In genomic region chr3:88376644-88377043, GRCm38 (mm10) we compare ENCODE assay signal across 14 mouse cellular contexts. TPM values are rescaled to one million over a fixed set of nuclear protein-coding genes. Genes with fewer than 3 reads are reported as not detected.
DNase-seq lines count a peak whose midpoint lies in the region; ATAC-seq and TF ChIP-seq lines count a peak whose summit lies in the region.
"Not testable (repeated sequence)": the region's sequence is repeated elsewhere in the genome, so short reads cannot be mapped to it uniquely, and the experiment has no call there.
"Had no signal": no experiment of that assay in that cellular context is flagged by ENCODE, and none has a peak within 500 bp of the region (broad histone marks: within the 10 kb centered on the region; RNA-seq: fewer than 3 reads in every experiment).

No protein-coding gene starts in this region.

- H3K27ac ChIP-seq in hindbrain, embryonic 12.5 days = peak overlapping the region; percentile 66
- H3K27ac ChIP-seq in intestine, postnatal 0 days (ENCODE audit: low read depth, low read length); neural tube, embryonic 11.5 days (ENCODE audit: low read depth, low read length); stomach, embryonic 16.5 days (ENCODE audit: low read length): not testable (repeated sequence)
- peak overlapping the region; percentile 15; the same call in 1 of the 2 replicates for H3K27ac ChIP-seq in limb, embryonic 13.5 days
- peak overlapping the region; percentile 65; the same call in 1 of the 2 replicates for H3K27ac ChIP-seq in midbrain, embryonic 10.5 days (replicated peaks)

- H3K4me3 ChIP-seq in hindbrain, embryonic 12.5 days; intestine, postnatal 0 days (ENCODE audit: low read depth, low read length); midbrain, embryonic 10.5 days; neural tube, embryonic 11.5 days (ENCODE audit: low read depth, low read length): not testable (repeated sequence)
- H3K4me3 ChIP-seq in limb, embryonic 13.5 days = peak overlapping the region; percentile 29
- peak overlapping the region; percentile 33 for H3K4me3 ChIP-seq in stomach, embryonic 16.5 days (replicated peaks; ENCODE audit: low read length)

- H3K4me1 ChIP-seq in hindbrain, embryonic 12.5 days; intestine, postnatal 0 days (replicated peaks; ENCODE audit: control insufficient read depth, insufficient read depth, low read length); limb, embryonic 13.5 days; neural tube, embryonic 11.5 days (ENCODE audit: control insufficient read depth, insufficient read depth, low read length); stomach, embryonic 16.5 days (ENCODE audit: control insufficient read depth, insufficient read depth, low read length): not testable (repeated sequence)
- H3K4me1 ChIP-seq in midbrain, embryonic 10.5 days = peaks cover 17% of the 10 kb centered on the region

- DNase-seq in forelimb bud, embryonic 11.5 days (ENCODE audit: low read depth, low spot score) = peak; percentile 24
- not testable (repeated sequence) for DNase-seq in midbrain, embryonic 10.5 days (ENCODE audit: low spot score); neural tube, embryonic 11.5 days (ENCODE audit: low spot score)

- 24% methylated on average over 5 of the region's 7 CpGs for WGBS in hindbrain, embryonic 12.5 days
- 42% methylated on average over 4 of the region's 7 CpGs for WGBS in intestine, postnatal 0 days
- WGBS in limb, embryonic 13.5 days = 23% methylated on average over 7 of the region's 7 CpGs
- WGBS in midbrain, embryonic 10.5 days = 32% methylated on average over 7 of the region's 7 CpGs
- WGBS in neural tube, embryonic 11.5 days = 17% methylated on average over 5 of the region's 7 CpGs
- 22% methylated on average over 6 of the region's 7 CpGs for WGBS in stomach, embryonic 16.5 days

- not testable (repeated sequence) for H3K27me3 ChIP-seq in hindbrain, embryonic 12.5 days; intestine, postnatal 0 days (replicated peaks; ENCODE audit: control insufficient read depth, insufficient read depth, low read length); limb, embryonic 13.5 days; midbrain, embryonic 10.5 days (ENCODE audit: low read depth, poor library complexity, severe bottlenecking); neural tube, embryonic 11.5 days (ENCODE audit: control insufficient read depth, insufficient read depth, low read length); stomach, embryonic 16.5 days (ENCODE audit: control insufficient read depth, insufficient read depth, low read length)

- not testable (repeated sequence) for H3K9me3 ChIP-seq in hindbrain, embryonic 12.5 days (replicated peaks); intestine, postnatal 0 days (ENCODE audit: control insufficient read depth); limb, embryonic 13.5 days; midbrain, embryonic 10.5 days (replicated peaks); neural tube, embryonic 11.5 days (ENCODE audit: control insufficient read depth, low read length); stomach, embryonic 16.5 days (replicated peaks; ENCODE audit: control insufficient read depth, low read length)

- TF ChIP-seq CTCF in intestine, postnatal 0 days (IDR thresholded peaks at IDR 0.05; ENCODE audit: low read depth) = not testable (repeated sequence)

- 0 out of 2 replicates have a peak, but pooled peaks have one; percentile 16 for ATAC-seq in erythroid progenitor cell, adult 5-6 weeks (replicated peaks; ENCODE audit: low FRiP score, poor library complexity, severe bottlenecking)
- peak; percentile 51 for ATAC-seq in hindbrain, embryonic 12.5 days (ENCODE audit: low FRiP score)
- 0 out of 2 replicates have a peak, but pooled peaks have one; percentile 2 for ATAC-seq in intestine, postnatal 0 days
- ATAC-seq in limb, embryonic 13.5 days (ENCODE audit: low FRiP score, low read depth) = peak; percentile 33; the same call in 1 of the 2 replicates
- ATAC-seq in neural tube, embryonic 11.5 days (ENCODE audit: insufficient read depth, low FRiP score, low TSS enrichment) = 0 out of 2 replicates have a peak, but pooled peaks have one; percentile 24
- not testable (repeated sequence) for ATAC-seq in stomach, embryonic 16.5 days (ENCODE audit: insufficient read depth, low FRiP score)

- peak overlapping the region; percentile 37; the same call in 1 of the 2 replicates for H3K4me2 ChIP-seq in hindbrain, embryonic 12.5 days (replicated peaks)
- peak overlapping the region; percentile 44; the same call in 1 of the 2 replicates for H3K4me2 ChIP-seq in intestine, postnatal 0 days (replicated peaks; ENCODE audit: low read depth)
- H3K4me2 ChIP-seq in limb, embryonic 13.5 days (replicated peaks) = peak overlapping the region; percentile 61
- not testable (repeated sequence) for H3K4me2 ChIP-seq in neural tube, embryonic 11.5 days (ENCODE audit: low read depth)
- H3K4me2 ChIP-seq in stomach, embryonic 16.5 days (ENCODE audit: low read depth, low read length) = peak overlapping the region; percentile 56

- H3K36me3 ChIP-seq in hindbrain, embryonic 12.5 days; intestine, postnatal 0 days (ENCODE audit: control insufficient read depth, insufficient read depth); limb, embryonic 13.5 days; midbrain, embryonic 10.5 days; neural tube, embryonic 11.5 days (ENCODE audit: control insufficient read depth, insufficient read depth, low read length); stomach, embryonic 16.5 days (ENCODE audit: control insufficient read depth, insufficient read depth, low read length): not testable (repeated sequence)

- H3K9ac ChIP-seq in hindbrain, embryonic 12.5 days; intestine, postnatal 0 days (ENCODE audit: low read depth, low read length); stomach, embryonic 16.5 days (ENCODE audit: low read length): not testable (repeated sequence)
- peak overlapping the region; percentile 32 for H3K9ac ChIP-seq in limb, embryonic 13.5 days
- peak overlapping the region; percentile 2; the same call in 1 of the 2 replicates for H3K9ac ChIP-seq in neural tube, embryonic 11.5 days (ENCODE audit: low read length)

RNA-seq across cellular contexts. Expression of gene Bglap2, which starts 1.9 kb away (rescaled TPM):
- total RNA-seq in erythroid progenitor cell, adult 5-6 weeks (2015; ENCODE audit: low replicate concordance) = not detected in 2 replicates
- total RNA-seq in erythroid progenitor cell, adult 5-6 weeks (2017; ENCODE audit: low replicate concordance) = 3.9 TPM in 1 of 2 replicates, not detected in the other
- not detected in 2 replicates for polyA plus RNA-seq in hindbrain, embryonic 12.5 days (2016; fragmentation: Nextera tagmentation; extraction: Ambion mirVana)
- not detected in 2 replicates for polyA plus RNA-seq in intestine, postnatal 0 days (2015; fragmentation: Nextera tagmentation; extraction: Ambion mirVana)
- polyA plus RNA-seq in limb, embryonic 13.5 days (2015; fragmentation: Nextera tagmentation; extraction: Ambion mirVana) = not detected in 2 replicates
- polyA plus RNA-seq in midbrain, embryonic 10.5 days (2016; fragmentation: Nextera tagmentation; extraction: Ambion mirVana) = not detected in 2 replicates
- not detected in 2 replicates for polyA plus RNA-seq in neural tube, embryonic 11.5 days (2014; fragmentation: Nextera tagmentation; extraction: Ambion mirVana)
- polyA plus RNA-seq in stomach, embryonic 16.5 days (2015; fragmentation: Nextera tagmentation; extraction: Ambion mirVana) = 4.4 and 12.2 TPM in 2 replicates
- total RNA-seq: ES-E14; heart, adult 2 months; heart, postnatal 4 days; liver, adult 2 months; megakaryocyte-erythroid progenitor cell, adult 5-6 weeks; neutrophil, adult 5-6 weeks had no signal
- polyA plus RNA-seq: liver, adult 2 months had no signal

RNA-seq across cellular contexts. Expression of gene Bglap3, which starts 4.1 kb away (rescaled TPM):
- not detected in 2 replicates for total RNA-seq in erythroid progenitor cell, adult 5-6 weeks (2015; ENCODE audit: low replicate concordance)
- not detected in 2 replicates for total RNA-seq in erythroid progenitor cell, adult 5-6 weeks (2017; ENCODE audit: low replicate concordance)
- polyA plus RNA-seq in hindbrain, embryonic 12.5 days (2016; fragmentation: Nextera tagmentation; extraction: Ambion mirVana) = not detected in 2 replicates
- 72.5 and 81.0 TPM in 2 replicates for polyA plus RNA-seq in intestine, postnatal 0 days (2015; fragmentation: Nextera tagmentation; extraction: Ambion mirVana)
- polyA plus RNA-seq in limb, embryonic 13.5 days (2015; fragmentation: Nextera tagmentation; extraction: Ambion mirVana) = 0.37 TPM in 1 of 2 replicates, not detected in the other
- polyA plus RNA-seq in midbrain, embryonic 10.5 days (2016; fragmentation: Nextera tagmentation; extraction: Ambion mirVana) = 0.27 TPM in 2 replicates
- 0.31 TPM in 1 of 2 replicates, not detected in the other for polyA plus RNA-seq in neural tube, embryonic 11.5 days (2014; fragmentation: Nextera tagmentation; extraction: Ambion mirVana)
- polyA plus RNA-seq in stomach, embryonic 16.5 days (2015; fragmentation: Nextera tagmentation; extraction: Ambion mirVana) = 9.8 and 26.1 TPM in 2 replicates
- total RNA-seq: heart, adult 2 months; heart, postnatal 4 days; megakaryocyte-erythroid progenitor cell, adult 5-6 weeks; neutrophil, adult 5-6 weeks had no signal
- polyA plus RNA-seq: heart, adult 2 months had no signal

RNA-seq across cellular contexts. Expression of gene Bglap, which starts 7.6 kb away (rescaled TPM):
- total RNA-seq in erythroid progenitor cell, adult 5-6 weeks (2015; ENCODE audit: low replicate concordance) = 3.6 TPM in 1 of 2 replicates, not detected in the other
- total RNA-seq in erythroid progenitor cell, adult 5-6 weeks (2017; ENCODE audit: low replicate concordance) = not detected in 2 replicates
- not detected in 2 replicates for polyA plus RNA-seq in hindbrain, embryonic 12.5 days (2016; fragmentation: Nextera tagmentation; extraction: Ambion mirVana)
- polyA plus RNA-seq in intestine, postnatal 0 days (2015; fragmentation: Nextera tagmentation; extraction: Ambion mirVana) = not detected in 2 replicates
- 0.63 TPM in 1 of 2 replicates, not detected in the other for polyA plus RNA-seq in limb, embryonic 13.5 days (2015; fragmentation: Nextera tagmentation; extraction: Ambion mirVana)
- not detected in 2 replicates for polyA plus RNA-seq in midbrain, embryonic 10.5 days (2016; fragmentation: Nextera tagmentation; extraction: Ambion mirVana)
- polyA plus RNA-seq in neural tube, embryonic 11.5 days (2014; fragmentation: Nextera tagmentation; extraction: Ambion mirVana) = not detected in 2 replicates
- polyA plus RNA-seq in stomach, embryonic 16.5 days (2015; fragmentation: Nextera tagmentation; extraction: Ambion mirVana) = not detected in 2 replicates
- total RNA-seq: ES-E14; heart, adult 2 months; heart, postnatal 4 days; liver, adult 2 months; neutrophil, adult 5-6 weeks had no signal
- polyA plus RNA-seq: heart, adult 2 months; liver, adult 2 months had no signal

RNA-seq across cellular contexts. Expression of gene Paqr6, which starts 12.3 kb away (rescaled TPM):
- not detected in 2 replicates for total RNA-seq in erythroid progenitor cell, adult 5-6 weeks (2015; ENCODE audit: low replicate concordance)
- 1.3 TPM in 1 of 2 replicates, not detected in the other for total RNA-seq in erythroid progenitor cell, adult 5-6 weeks (2017; ENCODE audit: low replicate concordance)
- 2.2 and 2.8 TPM in 2 replicates for polyA plus RNA-seq in hindbrain, embryonic 12.5 days (2016; fragmentation: Nextera tagmentation; extraction: Ambion mirVana)
- 2.3 and 3.3 TPM in 2 replicates for polyA plus RNA-seq in intestine, postnatal 0 days (2015; fragmentation: Nextera tagmentation; extraction: Ambion mirVana)
- polyA plus RNA-seq in limb, embryonic 13.5 days (2015; fragmentation: Nextera tagmentation; extraction: Ambion mirVana) = 7.6 and 8.7 TPM in 2 replicates
- polyA plus RNA-seq in midbrain, embryonic 10.5 days (2016; fragmentation: Nextera tagmentation; extraction: Ambion mirVana) = 0.65 TPM in 2 replicates
- polyA plus RNA-seq in neural tube, embryonic 11.5 days (2014; fragmentation: Nextera tagmentation; extraction: Ambion mirVana) = 1.1 and 1.2 TPM in 2 replicates
- polyA plus RNA-seq in stomach, embryonic 16.5 days (2015; fragmentation: Nextera tagmentation; extraction: Ambion mirVana) = 19.9 and 24.9 TPM in 2 replicates
- total RNA-seq: liver, adult 2 months; megakaryocyte-erythroid progenitor cell, adult 5-6 weeks; neutrophil, adult 5-6 weeks had no signal

RNA-seq across cellular contexts. Expression of gene Pmf1, which starts 33.5 kb away (rescaled TPM):
- 182 and 196 TPM in 2 replicates for total RNA-seq in erythroid progenitor cell, adult 5-6 weeks (2015; ENCODE audit: low replicate concordance)
- total RNA-seq in erythroid progenitor cell, adult 5-6 weeks (2017; ENCODE audit: low replicate concordance) = 100 and 121 TPM in 2 replicates
- 73.3 and 82.3 TPM in 2 replicates for polyA plus RNA-seq in hindbrain, embryonic 12.5 days (2016; fragmentation: Nextera tagmentation; extraction: Ambion mirVana)
- 61.2 and 62.5 TPM in 2 replicates for polyA plus RNA-seq in intestine, postnatal 0 days (2015; fragmentation: Nextera tagmentation; extraction: Ambion mirVana)
- 125 and 127 TPM in 2 replicates for polyA plus RNA-seq in limb, embryonic 13.5 days (2015; fragmentation: Nextera tagmentation; extraction: Ambion mirVana)
- polyA plus RNA-seq in midbrain, embryonic 10.5 days (2016; fragmentation: Nextera tagmentation; extraction: Ambion mirVana) = 162 and 174 TPM in 2 replicates
- 118 and 124 TPM in 2 replicates for polyA plus RNA-seq in neural tube, embryonic 11.5 days (2014; fragmentation: Nextera tagmentation; extraction: Ambion mirVana)
- polyA plus RNA-seq in stomach, embryonic 16.5 days (2015; fragmentation: Nextera tagmentation; extraction: Ambion mirVana) = 98.9 and 104 TPM in 2 replicates
